ENCODE assay signal across 13 mouse cellular contexts in genomic region chr1:62823549-62824195, GRCm38 (mm10).
DNase-seq lines count a peak whose midpoint lies in the region; ATAC-seq and TF ChIP-seq lines count a peak whose summit lies in the region.
"Had no signal": no experiment of that assay in that cellular context is flagged by ENCODE, and none has a peak within 500 bp of the region (broad histone marks: within the 10 kb centered on the region; RNA-seq: fewer than 3 reads in every experiment).

No protein-coding gene starts in this region.

- DNase-seq in heart, adult 18-20 months, result peak; percentile 45 to 72
- peak; percentile 39 for DNase-seq in urinary bladder, postnatal 25 days (ENCODE audit: low spot score)
- no peak for DNase-seq in urinary bladder, adult 2 months (ENCODE audit: low spot score)
- DNase-seq in lung, adult 2 months, result peak; percentile 28
- no peak for DNase-seq in right cerebral cortex, postnatal 4 days
- DNase-seq in cerebellum, postnatal 25 days, result no peak
- DNase-seq: cerebellum, postnatal 36 days had no signal

- H3K4me3 ChIP-seq in heart, embryonic 12.5 days, result no peak overlapping the region
- H3K4me3 ChIP-seq in lung, adult 2 months (replicated peaks; ENCODE audit: extremely low read depth, low read depth, low read length), result no peak overlapping the region
- H3K4me3 ChIP-seq in forebrain, embryonic 13.5 days, result no peak overlapping the region
- H3K4me3 ChIP-seq: left cerebral cortex, adult 2 months; liver, embryonic 15.5 days had no signal

- H3K27me3 ChIP-seq in heart, embryonic 12.5 days (replicated peaks), result no peaks in the 10 kb centered on the region
- no peaks in the 10 kb centered on the region for H3K27me3 ChIP-seq in forebrain, embryonic 13.5 days
- H3K27me3 ChIP-seq: liver, embryonic 15.5 days had no signal

- H3K27ac ChIP-seq in heart, embryonic 12.5 days (ENCODE audit: poor library complexity, severe bottlenecking), result no peak overlapping the region
- no peak overlapping the region for H3K27ac ChIP-seq in forebrain, embryonic 13.5 days
- H3K27ac ChIP-seq: left cerebral cortex, adult 2 months; liver, embryonic 15.5 days had no signal

- no peak for TF ChIP-seq POLR2A in lung, adult 2 months (IDR thresholded peaks at IDR 0.05; ENCODE audit: borderline replicate concordance, extremely low read depth, low read depth, low read length)

- H3K36me3 ChIP-seq in heart, embryonic 12.5 days, result no peaks in the 10 kb centered on the region
- no peaks in the 10 kb centered on the region for H3K36me3 ChIP-seq in forebrain, embryonic 13.5 days (ENCODE audit: poor library complexity, severe bottlenecking)
- H3K36me3 ChIP-seq: liver, embryonic 15.5 days had no signal

- H3K4me2 ChIP-seq in heart, embryonic 12.5 days, result no peak overlapping the region
- no peak overlapping the region for H3K4me2 ChIP-seq in forebrain, embryonic 13.5 days
- H3K4me2 ChIP-seq: liver, embryonic 15.5 days had no signal

- no peak for ATAC-seq in heart, embryonic 12.5 days (ENCODE audit: insufficient number of reproducible peaks, low FRiP score)
- ATAC-seq in forebrain, embryonic 13.5 days, result no peak
- ATAC-seq: CD4-positive, CD25-positive, alpha-beta regulatory T cell, adult 4 months; intestine, postnatal 0 days had no signal

- no peaks in the 10 kb centered on the region for H3K9me3 ChIP-seq in heart, embryonic 12.5 days (replicated peaks)
- no peaks in the 10 kb centered on the region for H3K9me3 ChIP-seq in forebrain, embryonic 13.5 days (replicated peaks)
- H3K9me3 ChIP-seq: liver, embryonic 15.5 days had no signal

- WGBS in heart, embryonic 12.5 days, result 65% methylated on average over 6 of the region's 6 CpGs
- 53% methylated on average over 6 of the region's 6 CpGs for WGBS in lung, adult 2 months
- 78% methylated on average over 6 of the region's 6 CpGs for WGBS in forebrain, embryonic 13.5 days

- H3K9ac ChIP-seq in heart, embryonic 12.5 days, result no peak overlapping the region
- H3K9ac ChIP-seq in forebrain, embryonic 13.5 days, result no peak overlapping the region
- H3K9ac ChIP-seq: liver, embryonic 15.5 days had no signal

- H3K4me1 ChIP-seq in heart, embryonic 12.5 days (replicated peaks), result peaks cover 18% of the 10 kb centered on the region
- H3K4me1 ChIP-seq in lung, adult 2 months (ENCODE audit: control insufficient read depth, insufficient read depth, low read length), result no peaks in the 10 kb centered on the region; the same call in 1 of the 2 replicates
- H3K4me1 ChIP-seq in forebrain, embryonic 13.5 days, result no peaks in the 10 kb centered on the region
- H3K4me1 ChIP-seq: liver, embryonic 15.5 days had no signal

- no peak for TF ChIP-seq CTCF in lung, adult 2 months (IDR thresholded peaks at IDR 0.05; ENCODE audit: insufficient read depth, low read length)

Comparison
In these comparisons a context has a peak if more than half of its experiments do, and no peak if none do; other contexts are left out.
1. DNase-seq: peak in heart, adult 18-20 months (2 of 2), urinary bladder, postnatal 25 days (single experiment) and lung, adult 2 months (single experiment); none in urinary bladder, adult 2 months (single experiment), right cerebral cortex, postnatal 4 days (single experiment) and cerebellum, postnatal 25 days (0 of 2).